Mouse (Mus musculus) embryonic facial prominence, embryonic 13.5 days (tissue): ENCODE measurements at regions not wholly inside any gene's neighbourhood (a gene's known extent, or its start where the extent isn't known, plus 50 kb on each side); places are given as distances from the start of the nearest gene placed in this dataset.

Experiments
- ATAC-seq: fragments of 200-750 bp; cut with Nextera tagmentation; 2 replicates; pipeline ENCODE4 v1.8.0; 2017; ENCODE audit warnings: low read depth; ENCODE audit not compliant: insufficient number of reproducible peaks, insufficient read depth, low FRiP score, low TSS enrichment
- H3K27ac ChIP-seq: fragments of 300-500 bp; sonication (generic); 2 replicates; pipeline ENCODE4 v1.5.1; 2015; ENCODE audit warnings: moderate library complexity, mild to moderate bottlenecking, inconsistent platforms
- H3K27me3 ChIP-seq: fragments of 300-500 bp; sonication (generic); 2 replicates; pipeline ENCODE4 v1.6.1; 2015; ENCODE audit warnings: mild to moderate bottlenecking, inconsistent platforms
- H3K36me3 ChIP-seq: fragments of 300-500 bp; sonication (generic); 2 replicates; pipeline ENCODE4 v1.6.1; 2015; ENCODE audit warnings: mild to moderate bottlenecking, inconsistent platforms
- H3K4me1 ChIP-seq: fragments of 300-500 bp; sonication (generic); 2 replicates; pipeline ENCODE4 v1.6.1; 2015; ENCODE audit warnings: inconsistent platforms
- H3K4me2 ChIP-seq: fragments of 300-500 bp; sonication (generic); 2 replicates; pipeline ENCODE4 v1.6.1; 2015; ENCODE audit warnings: moderate library complexity, mild to moderate bottlenecking, inconsistent platforms
- H3K4me3 ChIP-seq: fragments of 300-500 bp; sonication (generic); 2 replicates; pipeline ENCODE4 v1.5.1; 2015; ENCODE audit warnings: mild to moderate bottlenecking, inconsistent platforms
- H3K9ac ChIP-seq: fragments of 300-500 bp; sonication (generic); 2 replicates; pipeline ENCODE4 v1.6.1; 2015; ENCODE audit warnings: mild to moderate bottlenecking, inconsistent platforms
- H3K9me3 ChIP-seq: fragments of 300-500 bp; sonication (generic); 2 replicates; pipeline ENCODE4 v1.6.1; 2016; ENCODE audit warnings: inconsistent platforms
- WGBS: fragments of 180-500 bp; shearing (Covaris S2); methylation state at CpG from one replicate; pipeline ENCODE4 v1.1.7; 2015; ENCODE audit warnings: mixed read lengths; 5-methylcytosine and 5-hydroxymethylcytosine counted together

DNA sequence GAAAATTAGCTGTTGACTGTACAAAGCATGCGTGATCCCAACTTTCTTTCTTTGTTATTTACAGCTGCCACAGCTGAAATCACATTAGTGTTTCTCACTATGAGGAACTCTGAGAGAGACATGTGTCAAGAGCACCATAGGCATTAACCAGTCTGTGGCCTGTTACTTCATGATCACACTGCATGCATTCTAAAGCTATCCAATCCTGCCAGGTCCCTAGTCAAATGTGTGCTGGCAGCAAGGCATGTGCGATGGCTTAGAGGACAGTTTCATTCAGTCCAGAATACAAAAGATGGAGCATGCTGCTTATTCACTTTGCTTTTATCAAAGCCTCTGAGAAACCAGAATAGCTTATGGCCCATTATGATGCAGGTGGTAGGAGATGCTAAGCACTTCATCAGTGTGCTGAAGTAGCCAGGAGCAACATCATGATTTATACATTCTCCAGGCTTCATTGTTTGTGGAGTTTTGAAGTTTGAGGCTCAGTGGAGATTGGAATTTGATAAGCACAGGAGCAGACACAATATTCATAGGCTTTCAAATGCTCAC lies 882.9 kb upstream of the Lrrn3 start:
- H3K9ac ChIP-seq: no peak overlapping the region
- no peak overlapping the region for H3K4me2 ChIP-seq
- H3K4me3 ChIP-seq: no peak overlapping the region
- no peaks in the 10 kb centered on the region for H3K36me3 ChIP-seq
- no peaks in the 10 kb centered on the region for H3K4me1 ChIP-seq
- no peak overlapping the region for H3K27ac ChIP-seq
- no peaks in the 10 kb centered on the region for H3K9me3 ChIP-seq
- WGBS: 77% methylated on average over 2 of the region's 2 CpGs
- no peak for ATAC-seq
- no peaks in the 10 kb centered on the region for H3K27me3 ChIP-seq

DNA sequence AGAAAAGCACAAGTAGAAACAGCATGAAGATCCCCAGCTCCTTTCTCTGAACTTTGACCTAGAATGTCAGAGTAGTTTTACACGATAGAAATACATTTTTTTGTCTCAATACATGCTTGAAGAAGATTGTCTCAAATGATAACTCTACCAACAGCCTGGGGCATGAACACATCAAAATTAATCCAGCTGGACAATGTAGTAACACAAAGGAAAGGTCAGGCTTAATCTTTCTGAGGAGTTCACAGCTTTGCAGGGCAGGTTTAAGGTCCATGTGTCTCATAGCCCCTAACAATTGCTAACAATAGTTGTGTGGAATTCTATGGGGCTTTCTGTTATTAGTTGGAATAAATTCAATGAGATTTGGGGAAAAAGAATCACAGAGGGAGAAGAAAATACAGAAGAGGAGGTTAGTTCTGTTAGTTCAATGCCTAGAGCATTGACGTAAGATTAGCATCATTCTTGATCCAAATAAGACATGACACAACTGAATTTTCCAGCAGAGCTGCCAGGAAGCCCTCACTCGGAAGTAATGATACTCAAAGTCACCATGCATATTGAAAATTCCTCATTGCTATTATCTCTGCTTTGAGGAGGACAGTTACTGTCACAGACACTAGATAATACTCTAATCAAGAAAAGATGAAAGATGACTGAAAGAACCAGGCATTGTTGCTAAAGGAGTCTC lies 852.9 kb upstream of the Lrrn3 start:
- H3K4me1 ChIP-seq: no peaks in the 10 kb centered on the region
- 57% methylated on average over 3 of the region's 3 CpGs for WGBS
- H3K27me3 ChIP-seq: no peaks in the 10 kb centered on the region
- H3K9ac ChIP-seq: no peak overlapping the region
- H3K4me3 ChIP-seq: no peak overlapping the region
- ATAC-seq: no peak
- H3K27ac ChIP-seq: no peak overlapping the region
- H3K4me2 ChIP-seq: no peak overlapping the region
- no peaks in the 10 kb centered on the region for H3K36me3 ChIP-seq
- no peaks in the 10 kb centered on the region for H3K9me3 ChIP-seq

DNA sequence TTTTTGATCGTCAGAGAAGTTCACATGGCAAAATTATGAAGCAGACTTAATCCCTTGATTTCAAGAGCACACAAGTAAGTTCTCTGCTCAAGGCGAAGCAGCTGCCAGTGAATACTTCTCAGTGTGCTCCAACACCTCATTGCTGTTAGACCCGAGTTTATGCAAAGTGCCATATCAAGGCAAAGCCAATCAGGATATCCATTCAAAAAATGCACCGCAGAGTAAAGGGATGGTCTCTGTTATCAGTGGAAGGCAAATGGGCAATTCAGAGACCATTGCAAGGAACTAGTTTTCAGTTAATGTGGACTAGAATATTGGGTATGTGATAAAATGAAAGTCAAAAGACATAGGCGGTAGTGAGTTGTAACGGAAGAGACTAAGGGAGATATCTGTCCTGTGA lies 820.2 kb upstream of the Lrrn3 start:
- H3K9ac ChIP-seq: no peak overlapping the region
- no peaks in the 10 kb centered on the region for H3K36me3 ChIP-seq
- no peak overlapping the region for H3K4me3 ChIP-seq
- 0 out of 2 replicates have a peak, but pooled peaks cover 4% of the 10 kb centered on the region for H3K9me3 ChIP-seq
- H3K27me3 ChIP-seq: no peaks in the 10 kb centered on the region
- H3K4me1 ChIP-seq: no peaks in the 10 kb centered on the region
- WGBS: 85% methylated on average over 6 of the region's 6 CpGs
- no peak for ATAC-seq
- no peak overlapping the region for H3K27ac ChIP-seq
- no peak overlapping the region for H3K4me2 ChIP-seq

DNA sequence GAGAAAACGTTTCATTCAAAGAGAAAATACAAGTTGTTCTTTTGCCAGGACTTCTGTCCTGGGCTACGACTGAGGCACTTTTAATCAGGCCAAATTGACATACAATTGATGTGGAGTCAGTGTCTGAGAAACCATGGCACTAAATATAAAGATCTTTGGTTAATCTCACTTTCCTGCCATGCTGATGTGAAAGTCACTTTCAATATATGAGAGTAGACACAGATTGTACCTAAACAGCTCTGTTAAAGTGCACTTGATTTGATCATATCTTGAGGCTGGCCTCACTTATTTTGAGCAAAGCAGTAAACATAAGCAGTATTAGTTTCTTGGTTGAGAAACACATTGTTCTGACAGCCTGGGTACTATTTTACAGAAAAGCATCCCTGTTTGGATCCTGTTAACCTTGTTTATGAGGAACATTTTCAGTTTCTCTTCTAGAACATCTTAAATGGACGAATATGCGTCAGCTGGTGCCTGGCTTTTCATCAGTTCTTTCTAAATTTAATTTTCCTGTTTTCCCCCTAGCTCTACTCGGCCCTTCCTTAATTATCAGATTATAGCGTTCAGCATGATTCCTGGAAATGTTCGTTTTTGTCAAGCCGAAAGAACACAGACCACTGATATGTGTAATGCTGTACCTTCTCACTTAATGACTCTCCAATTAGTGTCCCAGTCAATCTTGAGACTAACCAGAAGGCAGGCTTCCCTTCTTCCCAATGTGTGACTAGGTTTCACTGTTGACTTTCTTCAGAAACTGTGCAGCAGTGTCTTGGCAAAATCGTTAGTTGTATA lies 791.2 kb upstream of the Lrrn3 start:
- H3K9ac ChIP-seq: no peak overlapping the region
- H3K36me3 ChIP-seq: no peaks in the 10 kb centered on the region
- H3K9me3 ChIP-seq: no peaks in the 10 kb centered on the region
- no peaks in the 10 kb centered on the region for H3K27me3 ChIP-seq
- no peak overlapping the region for H3K27ac ChIP-seq
- H3K4me1 ChIP-seq: no peaks in the 10 kb centered on the region
- H3K4me3 ChIP-seq: no peak overlapping the region
- no peak overlapping the region for H3K4me2 ChIP-seq
- ATAC-seq: no peak
- WGBS: 58% methylated on average over 9 of the region's 9 CpGs

DNA sequence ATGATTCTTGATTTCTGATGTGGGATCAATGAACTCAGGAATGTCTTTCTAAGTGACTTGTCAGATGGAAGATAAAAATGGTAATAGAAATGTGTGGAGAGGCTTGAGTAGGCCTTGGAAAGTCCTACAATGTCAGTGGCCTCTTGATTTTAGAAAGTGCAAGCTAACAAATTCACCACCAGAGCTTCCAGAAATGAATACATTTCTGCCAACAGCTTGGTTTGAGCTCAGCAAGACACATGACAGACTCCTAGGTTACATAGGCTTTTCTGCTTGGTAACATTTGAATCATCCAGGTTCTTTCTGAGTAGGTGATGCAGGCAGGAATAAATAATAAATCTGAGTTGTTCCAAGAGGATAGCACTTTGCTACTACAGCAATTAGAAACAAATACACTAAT lies 764.2 kb upstream of the Lrrn3 start:
- no peaks in the 10 kb centered on the region for H3K27me3 ChIP-seq
- no peaks in the 10 kb centered on the region for H3K9me3 ChIP-seq
- no peak for ATAC-seq
- no peak overlapping the region for H3K27ac ChIP-seq
- no peak overlapping the region for H3K4me3 ChIP-seq
- H3K4me1 ChIP-seq: no peaks in the 10 kb centered on the region
- no peak overlapping the region for H3K4me2 ChIP-seq
- H3K36me3 ChIP-seq: no peaks in the 10 kb centered on the region
- no peak overlapping the region for H3K9ac ChIP-seq

DNA sequence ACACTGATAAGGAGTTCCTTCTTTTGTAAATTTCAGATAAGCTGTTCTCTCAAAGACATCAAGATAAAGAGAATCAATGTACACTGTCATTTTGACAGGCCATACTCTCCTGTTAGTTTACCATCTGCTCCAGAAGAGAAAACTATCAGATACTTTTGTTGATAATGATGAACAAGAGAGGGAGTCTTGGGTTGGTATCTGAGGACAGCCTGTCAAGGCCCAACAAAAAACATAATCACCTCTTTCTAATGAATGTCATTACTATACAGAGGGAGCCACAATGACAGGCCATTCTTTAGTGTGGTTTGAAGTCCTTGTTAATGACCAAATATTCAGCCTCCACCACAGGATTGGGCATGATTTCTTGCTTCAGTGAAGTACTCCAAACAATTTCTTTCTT lies 743.0 kb upstream of the Lrrn3 start:
- Histone ChIP-seq H3K4me2 (no peak overlapping the region), H3K9me3 (no peaks in the 10 kb centered on the region), H3K27ac (no peak overlapping the region), H3K4me1 (no peaks in the 10 kb centered on the region), H3K36me3 (no peaks in the 10 kb centered on the region), H3K4me3 (no peak overlapping the region), H3K9ac (no peak overlapping the region), H3K27me3 (no peaks in the 10 kb centered on the region)
- ATAC-seq: no peak

DNA sequence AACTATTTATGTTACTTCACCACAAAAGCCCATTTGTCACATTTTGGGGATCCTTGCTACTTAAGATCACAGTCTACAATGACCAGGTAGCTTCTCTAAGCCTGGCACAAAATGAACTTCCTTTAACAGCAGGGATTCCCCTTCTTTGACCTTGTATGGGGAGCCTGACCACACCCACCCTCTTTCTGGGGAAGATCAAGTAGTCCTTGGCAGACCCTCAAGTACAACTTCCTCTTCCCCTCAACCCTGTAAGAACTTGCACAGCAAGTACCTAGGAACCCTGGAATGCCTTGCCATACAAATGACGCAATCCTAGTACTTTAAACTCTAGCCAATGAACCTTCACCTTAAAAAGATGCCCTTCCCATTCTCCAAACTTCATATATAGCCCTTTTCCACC lies 695.4 kb upstream of the Lrrn3 start:
- no peak overlapping the region for H3K27ac ChIP-seq
- no peaks in the 10 kb centered on the region for H3K4me1 ChIP-seq
- no peak overlapping the region for H3K4me2 ChIP-seq
- H3K4me3 ChIP-seq: no peak overlapping the region
- H3K9me3 ChIP-seq: no peaks in the 10 kb centered on the region
- no peak for ATAC-seq
- no peaks in the 10 kb centered on the region for H3K27me3 ChIP-seq
- 86% methylated on average over 1 of the region's 1 CpGs for WGBS
- no peak overlapping the region for H3K9ac ChIP-seq
- H3K36me3 ChIP-seq: no peaks in the 10 kb centered on the region

DNA sequence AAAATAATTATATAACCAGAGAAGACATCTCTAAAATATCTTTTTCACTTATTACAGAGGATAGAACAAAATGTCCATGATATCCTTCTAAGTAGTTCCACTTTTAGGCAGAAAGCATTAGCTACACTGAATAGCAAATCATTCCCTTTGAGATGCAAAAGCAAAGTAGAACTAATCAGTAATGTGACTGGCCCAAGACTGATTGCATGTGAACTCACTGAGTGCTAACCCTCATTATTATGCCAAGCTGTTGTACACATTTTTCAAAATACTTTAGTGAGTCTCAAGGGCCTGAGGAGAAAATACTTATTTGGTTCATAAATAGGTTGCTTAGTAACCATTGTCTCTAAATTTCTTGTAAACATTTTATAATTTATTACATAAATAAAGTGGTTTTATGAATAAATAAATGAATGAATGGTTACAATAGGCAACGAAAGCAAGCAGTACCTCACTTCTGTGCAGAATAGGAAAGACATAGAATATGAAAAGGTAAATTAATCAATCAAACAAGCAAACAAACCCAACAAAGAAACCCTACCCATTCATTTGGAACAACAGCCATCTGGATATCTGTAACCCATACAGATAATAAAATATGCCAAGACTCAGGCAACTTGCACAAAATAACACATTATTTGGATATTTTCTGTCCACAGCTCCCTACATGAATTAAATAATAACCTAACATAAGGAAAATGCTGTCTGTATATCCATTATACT lies 693.9 kb upstream of the Lrrn3 start:
- WGBS: 78% methylated on average over 1 of the region's 1 CpGs
- H3K4me2 ChIP-seq: no peak overlapping the region
- ATAC-seq: no peak

DNA sequence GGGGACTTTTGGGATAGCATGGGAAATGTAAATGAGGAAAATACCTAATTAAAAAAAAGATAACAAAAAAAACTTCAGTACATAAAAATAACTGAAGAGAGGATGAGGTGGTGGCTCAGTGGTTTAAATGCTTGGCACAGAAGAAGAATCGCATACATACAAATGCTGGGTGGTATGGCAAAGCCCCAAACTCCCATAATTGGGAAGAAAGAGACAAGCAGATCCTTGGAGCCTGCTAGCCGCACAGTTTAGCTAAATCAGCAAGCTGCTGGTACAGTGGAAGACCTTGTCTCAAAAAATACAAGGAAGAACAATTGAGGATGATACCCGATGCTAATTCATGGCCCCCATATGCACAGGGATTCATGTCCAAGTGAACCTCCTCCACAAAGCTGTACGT lies 661.7 kb upstream of the Lrrn3 start:
- Histone ChIP-seq H3K4me2 (no peak overlapping the region), H3K27me3 (no peaks in the 10 kb centered on the region), H3K4me1 (no peaks in the 10 kb centered on the region), H3K4me3 (no peak overlapping the region), H3K27ac (no peak overlapping the region), H3K9me3 (no peaks in the 10 kb centered on the region), H3K36me3 (no peaks in the 10 kb centered on the region), H3K9ac (no peak overlapping the region)
- no peak for ATAC-seq
- WGBS: 86% methylated on average over 4 of the region's 4 CpGs

More for the DNA sequence above, 693.9 kb upstream of the Lrrn3 start:
- H3K9me3 ChIP-seq: no peaks in the 10 kb centered on the region
- no peak overlapping the region for H3K9ac ChIP-seq
- no peak overlapping the region for H3K4me3 ChIP-seq
- no peaks in the 10 kb centered on the region for H3K4me1 ChIP-seq
- no peaks in the 10 kb centered on the region for H3K36me3 ChIP-seq
- no peaks in the 10 kb centered on the region for H3K27me3 ChIP-seq
- no peak overlapping the region for H3K27ac ChIP-seq

DNA sequence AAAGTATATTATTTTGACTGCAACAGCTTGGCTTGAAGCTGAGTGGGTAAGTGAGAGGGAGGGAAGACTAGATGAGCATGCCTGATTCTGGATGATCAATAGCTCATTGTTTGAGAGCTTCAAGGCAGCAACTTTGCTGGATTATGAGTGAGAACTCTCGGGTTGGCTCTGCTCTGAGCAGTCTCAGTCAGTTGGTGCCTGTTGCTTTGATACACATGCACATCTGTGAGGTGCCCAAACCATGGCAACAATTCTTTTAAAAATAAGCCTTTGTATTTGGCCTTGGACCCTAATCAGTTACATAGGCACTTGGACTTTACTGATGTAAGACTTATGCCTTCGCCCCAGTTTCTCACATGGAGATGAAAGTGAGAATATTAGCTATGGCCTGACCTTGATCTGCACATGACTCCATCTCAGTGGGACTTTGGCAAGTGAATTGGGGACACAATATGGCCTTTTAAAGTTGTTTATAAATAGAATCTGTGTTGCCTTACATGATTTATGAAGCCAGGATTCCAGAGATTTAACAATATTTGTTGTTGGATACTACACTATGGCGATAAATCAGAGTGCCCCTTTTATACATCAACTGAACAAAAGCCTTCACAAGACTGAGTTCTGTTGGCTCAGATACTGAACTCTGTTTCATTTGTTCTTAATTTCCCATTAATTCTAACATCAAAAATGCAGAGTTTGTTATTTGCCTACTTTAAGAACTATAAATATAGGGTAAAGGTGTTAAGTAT lies 652.6 kb upstream of the Lrrn3 start:
- ATAC-seq: 0 out of 2 replicates have a peak, but pooled peaks have one; percentile 52
- Histone ChIP-seq H3K9ac (no peak overlapping the region), H3K4me3 (no peak overlapping the region), H3K27ac (no peak overlapping the region), H3K36me3 (no peaks in the 10 kb centered on the region), H3K4me2 (no peak overlapping the region), H3K4me1 (no peaks in the 10 kb centered on the region), H3K27me3 (no peaks in the 10 kb centered on the region), H3K9me3 (no peaks in the 10 kb centered on the region)
- WGBS: 65% methylated on average over 3 of the region's 3 CpGs

DNA sequence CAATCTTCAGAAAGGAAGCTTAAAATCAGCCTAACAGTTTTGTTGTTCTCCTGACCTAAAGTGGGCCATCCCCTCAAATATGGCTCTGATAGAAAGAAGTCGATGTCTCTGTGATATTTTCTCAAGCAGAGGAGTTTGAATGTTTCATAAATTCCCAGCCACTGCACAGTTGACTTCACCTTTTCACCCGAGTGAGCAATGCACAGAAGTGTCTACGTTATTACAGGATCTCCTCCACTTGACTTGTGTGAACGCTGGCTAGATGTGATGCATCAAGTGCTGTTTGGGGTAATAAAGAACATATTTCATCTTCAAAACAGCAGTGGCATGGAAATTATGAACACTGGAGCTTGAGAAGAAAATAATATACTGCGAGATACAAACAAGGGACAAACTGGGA lies 651.9 kb upstream of the Lrrn3 start:
- no peaks in the 10 kb centered on the region for H3K4me1 ChIP-seq
- 73% methylated on average over 5 of the region's 5 CpGs for WGBS
- no peak for ATAC-seq
- H3K36me3 ChIP-seq: no peaks in the 10 kb centered on the region
- H3K27ac ChIP-seq: no peak overlapping the region
- no peaks in the 10 kb centered on the region for H3K9me3 ChIP-seq
- H3K9ac ChIP-seq: no peak overlapping the region
- no peaks in the 10 kb centered on the region for H3K27me3 ChIP-seq
- H3K4me2 ChIP-seq: no peak overlapping the region
- H3K4me3 ChIP-seq: no peak overlapping the region
